Mouse (Mus musculus): ENCODE measurements at regions not wholly inside any gene's neighbourhood (a gene's known extent, or its start where the extent isn't known, plus 50 kb on each side); places are given as distances from the start of the nearest gene placed in this dataset.

DNA sequence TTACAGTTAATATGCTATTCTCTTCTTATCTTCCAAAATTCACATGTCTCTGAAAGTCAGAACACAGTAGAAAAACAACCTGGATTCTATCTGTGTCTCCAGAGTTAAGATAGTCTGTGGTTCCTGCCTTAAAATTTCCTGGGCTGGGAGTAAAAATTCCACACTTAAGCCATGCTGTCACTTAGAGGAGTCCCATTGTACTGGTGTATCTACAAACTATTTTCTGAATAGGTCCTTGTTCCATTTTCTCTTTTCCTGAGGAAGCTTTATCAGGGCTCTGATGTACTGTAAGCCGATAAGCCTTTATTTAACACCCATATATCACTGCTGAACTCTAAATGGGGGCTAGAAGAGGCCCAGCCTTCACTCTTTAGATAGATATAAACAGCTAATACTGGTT lies 1171.1 kb downstream of the Efnb2 start:
- DNase-seq = no peak
- intact Hi-C loops (cut with DNase I) = no loop called here

DNA sequence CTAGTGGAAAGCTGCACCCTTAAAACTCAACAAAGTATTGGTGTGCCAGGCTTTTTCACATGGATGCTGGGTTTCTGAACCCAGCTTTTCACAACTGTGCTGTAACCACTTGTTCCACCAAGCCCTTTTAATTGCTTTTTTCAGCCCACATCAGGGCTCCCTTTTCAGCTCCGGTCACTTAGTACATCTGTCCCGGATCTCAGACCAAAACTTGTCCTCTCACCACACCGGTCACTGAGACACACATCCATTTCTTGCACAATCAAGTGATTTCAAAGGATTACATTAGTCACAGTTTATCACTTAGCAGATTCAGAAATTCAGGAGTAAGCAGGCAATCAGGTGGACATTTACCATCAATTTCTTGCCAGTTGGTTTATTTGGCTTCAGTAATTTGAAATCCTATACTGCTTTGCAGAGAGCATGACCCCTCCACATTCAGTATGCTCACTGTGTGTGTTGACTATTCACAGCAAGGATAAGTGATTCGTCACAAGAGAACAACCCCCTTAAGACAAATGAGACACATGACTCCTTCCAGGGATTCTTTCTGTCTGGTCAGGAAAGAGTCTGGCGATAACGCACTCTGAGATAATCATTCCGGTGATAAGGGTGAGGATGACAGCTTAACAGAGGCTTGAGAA lies 1188.8 kb downstream of the Efnb2 start:
- intact Hi-C loops (cut with DNase I) = no loop called here
- DNase-seq = no peak

DNA sequence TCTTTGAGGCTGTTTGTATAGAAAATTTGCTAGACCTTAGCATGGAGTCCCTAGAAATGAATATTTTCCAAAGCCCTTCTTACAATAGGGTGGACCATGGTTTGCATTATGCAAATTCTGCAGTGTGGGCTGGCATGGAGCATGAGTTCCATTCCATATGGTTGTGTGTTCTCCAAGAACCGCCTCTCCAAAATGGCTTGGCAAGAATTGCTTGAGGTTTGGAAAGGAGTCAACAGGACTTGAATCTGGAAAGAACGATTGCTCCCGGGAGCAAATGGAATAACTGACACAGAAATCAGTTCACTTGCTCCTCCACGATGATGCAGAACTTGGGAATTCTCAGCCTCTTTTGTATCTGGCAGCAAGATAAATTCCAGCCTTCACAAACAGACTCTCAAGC lies 1191.8 kb downstream of the Efnb2 start:
- intact Hi-C loops (cut with DNase I) = no loop called here
- no peak for DNase-seq

DNA sequence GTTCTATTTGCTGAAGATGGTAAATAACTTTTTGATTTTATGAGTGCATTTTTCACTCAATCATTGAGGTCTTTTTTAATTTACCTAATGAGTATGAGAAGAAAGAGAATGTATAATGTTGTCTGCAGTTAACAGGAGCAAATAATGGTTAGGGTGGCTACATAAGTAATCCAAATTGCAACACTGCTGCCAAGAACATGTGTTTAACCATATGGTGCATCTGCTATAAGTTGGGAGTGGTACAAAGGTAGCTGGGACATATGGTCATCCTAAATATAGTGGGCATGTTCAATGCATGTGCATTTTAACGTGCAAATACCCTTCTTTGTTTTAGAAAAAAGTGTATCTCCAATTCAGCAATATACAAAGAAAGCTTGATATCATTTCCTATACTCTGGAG lies 1198.2 kb downstream of the Efnb2 start:
- no peak for DNase-seq
- intact Hi-C loops (cut with DNase I) = no loop called here

DNA sequence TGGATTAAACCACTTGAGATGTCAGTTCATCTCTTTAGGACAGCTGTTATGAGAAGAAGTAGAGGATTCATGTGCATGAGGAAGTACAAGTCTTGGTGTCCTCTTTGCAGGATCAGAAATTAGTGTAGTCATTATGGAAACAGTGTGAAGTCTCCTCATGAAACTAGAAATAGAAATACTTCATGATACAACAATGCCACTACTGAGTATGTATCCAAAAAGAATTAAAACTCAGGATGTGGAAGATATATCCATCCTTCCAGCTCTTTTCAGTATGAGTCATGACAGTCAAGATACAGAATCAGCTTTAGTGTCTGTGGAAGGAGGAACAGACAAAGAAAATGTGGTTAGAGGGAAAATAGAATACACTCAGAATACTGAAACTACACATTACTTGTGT lies 1211.7 kb downstream of the Efnb2 start:
- no peak for DNase-seq

DNA sequence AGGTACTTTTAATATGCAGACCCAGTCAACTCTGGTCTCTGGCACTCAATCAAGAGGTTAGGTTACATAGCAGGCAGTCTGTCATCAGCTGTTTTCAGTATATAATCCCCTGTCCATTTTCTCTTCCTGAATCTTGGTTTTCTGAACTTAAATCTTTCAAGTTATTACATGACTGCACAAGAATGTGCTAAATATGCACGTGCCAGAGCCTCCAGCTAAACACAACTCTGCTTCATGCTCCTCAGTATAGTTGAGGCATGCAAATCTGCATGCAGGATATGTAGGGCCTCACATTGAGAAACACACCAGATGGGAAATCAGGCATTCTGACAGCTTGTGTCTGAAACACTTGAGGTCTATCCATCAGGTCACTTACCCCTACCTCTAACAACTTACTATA lies 1214.0 kb downstream of the Efnb2 start:
- intact Hi-C loops (cut with DNase I) = no loop called here

More for the DNA sequence above, 1211.7 kb downstream of the Efnb2 start:
- intact Hi-C loops (cut with DNase I) = no loop called here

DNA sequence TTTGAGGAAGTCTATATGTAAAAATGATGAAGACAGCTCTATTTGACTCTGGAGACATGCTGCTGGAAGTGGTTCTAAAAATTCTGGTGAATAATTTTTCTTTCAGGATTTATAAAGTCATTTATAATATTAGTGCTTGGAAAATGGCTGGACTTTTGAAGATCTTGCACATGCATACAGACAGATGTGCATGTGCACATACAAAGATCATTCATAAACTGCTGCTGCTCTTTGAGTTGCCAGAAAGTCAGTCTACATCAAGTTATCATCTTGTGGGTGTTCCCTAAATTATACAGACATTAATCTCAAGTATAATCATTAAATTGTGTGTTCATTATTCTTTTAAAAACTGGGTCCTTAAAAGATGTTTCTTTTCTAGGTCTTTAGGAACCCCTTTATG lies 1220.2 kb downstream of the Efnb2 start:
- intact Hi-C loops (cut with DNase I) = no loop called here

More for the DNA sequence above, 1214.0 kb downstream of the Efnb2 start:
- DNase-seq = no peak

DNA sequence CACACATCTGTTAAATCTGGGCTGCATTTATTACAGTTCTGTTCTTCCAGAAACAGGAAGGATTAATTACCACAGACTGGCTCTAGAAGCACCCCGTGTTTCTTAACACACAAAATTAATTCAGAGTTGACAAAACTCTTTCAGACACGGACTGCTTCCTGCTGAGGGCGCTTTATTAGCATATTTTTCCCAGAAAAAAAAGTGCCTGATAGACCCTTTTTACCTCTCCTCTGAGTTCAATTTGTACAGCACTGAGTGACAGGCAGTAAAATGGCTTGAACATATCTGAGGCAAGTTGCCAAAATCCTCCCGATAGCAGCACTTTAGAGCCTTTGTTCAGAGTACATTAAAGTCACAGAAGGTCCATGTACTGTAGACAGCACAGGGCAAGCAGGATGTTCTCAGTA lies 1220.8 kb downstream of the Efnb2 start:
- peak; percentile 8 to 14 for DNase-seq
- intact Hi-C loops (cut with DNase I) = no loop called here

More for the DNA sequence above, 1220.2 kb downstream of the Efnb2 start:
- DNase-seq = no peak

DNA sequence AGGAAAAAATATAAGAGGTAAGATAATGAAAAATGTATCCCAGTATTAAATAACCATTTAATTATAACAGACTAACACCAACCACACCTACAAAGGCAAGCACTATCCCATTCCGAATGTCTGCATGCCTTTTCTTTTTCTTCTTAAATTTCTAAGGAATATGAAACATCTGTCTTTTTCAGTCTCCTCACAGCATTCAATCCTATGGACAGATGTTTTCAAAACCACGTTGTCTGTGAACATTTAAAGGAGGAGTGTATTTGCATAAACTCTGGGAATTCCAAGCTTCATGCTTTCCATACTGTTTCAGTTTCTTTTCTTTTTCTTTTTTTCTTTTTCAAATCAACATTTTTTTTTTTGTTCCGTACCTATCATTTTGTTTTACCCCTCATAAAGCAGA lies 1221.2 kb downstream of the Efnb2 start:
- DNase-seq = no peak
- intact Hi-C loops (cut with DNase I) = no loop called here

DNA sequence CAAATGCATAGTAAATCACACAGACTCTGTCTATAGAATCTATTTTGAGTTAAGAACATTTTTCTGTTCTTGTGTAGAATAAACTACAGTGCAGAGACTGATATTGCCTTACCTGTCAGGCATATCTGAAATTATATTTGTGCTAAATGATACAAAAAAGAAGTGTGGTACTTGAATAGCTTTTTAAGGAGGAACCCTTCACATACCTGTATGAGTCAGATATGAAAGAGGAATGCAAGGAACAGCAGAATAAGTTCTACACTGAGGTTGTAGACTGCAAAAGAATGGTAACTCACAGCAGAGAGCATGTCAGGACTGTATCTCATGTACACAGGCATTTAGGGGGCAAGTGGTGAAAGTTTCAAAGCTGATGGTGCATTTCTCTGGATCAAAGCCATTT lies 1230.6 kb downstream of the Efnb2 start:
- intact Hi-C loops (cut with DNase I) = no loop called here
- DNase-seq = no peak

DNA sequence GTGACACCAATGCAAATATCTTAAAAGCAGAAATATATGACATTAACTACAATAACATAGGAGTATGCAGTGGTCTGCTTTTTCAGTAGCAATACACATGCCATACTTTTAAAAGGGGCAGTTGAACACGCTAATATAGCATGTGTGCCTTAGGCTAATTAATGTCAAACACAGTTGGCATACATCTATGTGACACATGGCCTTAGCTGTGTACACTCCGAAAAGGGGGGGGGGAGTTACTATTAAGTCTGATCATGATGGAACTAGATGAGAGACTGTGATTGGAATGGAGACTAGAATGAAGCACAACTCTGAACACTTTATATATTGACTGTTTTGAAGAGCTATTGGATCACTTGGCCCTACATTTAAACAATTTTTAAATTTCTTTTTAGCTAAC lies 1262.9 kb downstream of the Efnb2 start:
- no peak for DNase-seq
- intact Hi-C loops (cut with DNase I) = no loop called here

DNA sequence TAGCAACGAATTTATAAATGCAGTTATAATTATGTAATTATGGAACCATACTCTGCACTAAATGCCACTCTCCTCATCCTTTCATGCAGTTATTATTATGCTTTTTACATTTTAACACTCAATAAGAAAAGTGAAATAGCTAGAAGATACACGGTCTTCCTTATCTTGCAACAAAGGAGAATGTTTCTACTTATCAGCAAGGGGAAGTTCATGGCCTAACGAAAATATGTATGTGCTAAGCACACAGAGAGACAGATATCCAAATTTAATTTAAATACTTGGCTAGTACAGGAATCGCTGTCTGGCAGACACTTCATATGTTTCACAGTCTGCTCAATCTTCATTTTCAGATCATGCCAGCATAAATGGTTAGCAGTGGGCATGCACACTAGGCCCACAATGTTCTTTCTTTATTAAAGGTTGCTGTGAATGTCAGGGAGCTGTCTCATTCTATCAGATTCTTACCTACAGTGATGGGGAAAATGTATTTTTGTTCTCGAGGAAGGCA lies 1263.6 kb downstream of the Efnb2 start:
- intact Hi-C loops (cut with DNase I) = no loop called here
- no peak for DNase-seq

Measured in heart, postnatal 10 days (tissue).